Mouse (Mus musculus) retina, postnatal 1 day (tissue): Measurements from ENCODE around the gene Cldnd2.
"Not testable (repeated sequence)": the region's sequence is repeated elsewhere in the genome, so short reads cannot be mapped to it uniquely, and the experiment has no call there.

Experiments used
- DNase-seq: peaks from one replicate; pipeline ENCODE4 v3.0.0-alpha.2; 2012

The Cldnd2 gene

DNA sequence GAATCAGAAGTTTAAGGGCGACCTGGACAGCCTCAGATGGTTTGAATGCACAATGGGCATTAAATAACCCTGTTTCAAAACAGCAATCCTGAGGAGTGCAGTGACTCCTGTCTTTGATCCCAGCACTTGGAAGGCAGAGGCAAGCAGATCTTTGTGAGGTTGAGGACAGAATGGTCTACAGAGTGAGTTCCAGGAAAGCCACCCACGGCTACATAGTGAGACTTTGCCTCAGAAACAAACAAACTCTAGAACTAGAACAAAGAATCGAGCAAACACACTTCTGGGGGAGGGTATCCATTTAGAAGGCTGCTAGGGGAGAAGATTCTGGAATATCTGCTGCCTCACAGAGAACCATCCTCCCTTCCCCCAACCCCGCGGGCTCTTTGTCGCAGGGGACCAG lies at the start of gene Cldnd2:
Gene Cldnd2, plus strand, starts transcription at position 301 of the 400 bp plus-strand sequence.
- no peak for DNase-seq

DNA sequence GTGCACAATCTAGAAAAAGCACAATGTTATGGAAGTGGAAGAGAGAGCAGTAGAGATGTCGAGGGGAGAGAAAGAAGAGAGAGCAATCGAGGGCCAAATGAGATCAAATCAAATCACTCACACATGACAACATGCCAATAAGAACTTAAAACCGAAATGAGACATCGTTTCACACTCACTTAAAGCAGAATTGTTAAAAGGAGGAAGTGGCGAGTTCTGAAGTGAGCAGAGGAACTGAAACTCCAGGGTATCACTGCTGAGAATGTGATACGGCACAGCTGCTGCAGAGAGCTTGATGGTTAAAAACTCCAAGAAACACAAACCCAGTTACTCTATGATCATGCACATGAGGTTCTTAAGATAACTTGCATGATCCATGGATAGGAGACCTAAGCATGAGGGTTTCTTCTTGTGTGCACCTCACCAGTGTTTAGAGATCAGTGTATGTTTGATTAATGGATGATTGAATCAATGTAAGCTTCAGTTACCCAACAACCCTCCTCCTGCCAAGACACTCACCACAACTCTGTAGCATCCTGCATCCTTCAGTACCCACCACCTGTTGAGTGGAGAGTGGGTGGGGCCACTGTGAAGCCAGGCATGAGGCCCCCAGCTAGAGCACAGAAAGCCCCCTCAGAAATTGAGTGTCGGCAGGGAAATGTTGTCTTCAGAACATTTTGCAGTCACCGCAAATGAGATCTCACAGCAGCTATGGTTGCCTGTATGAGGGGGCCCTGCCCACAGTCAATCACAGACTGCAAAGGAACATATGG lies 48.0 kb upstream of the Cldnd2 start:
- DNase-seq, result no peak

DNA sequence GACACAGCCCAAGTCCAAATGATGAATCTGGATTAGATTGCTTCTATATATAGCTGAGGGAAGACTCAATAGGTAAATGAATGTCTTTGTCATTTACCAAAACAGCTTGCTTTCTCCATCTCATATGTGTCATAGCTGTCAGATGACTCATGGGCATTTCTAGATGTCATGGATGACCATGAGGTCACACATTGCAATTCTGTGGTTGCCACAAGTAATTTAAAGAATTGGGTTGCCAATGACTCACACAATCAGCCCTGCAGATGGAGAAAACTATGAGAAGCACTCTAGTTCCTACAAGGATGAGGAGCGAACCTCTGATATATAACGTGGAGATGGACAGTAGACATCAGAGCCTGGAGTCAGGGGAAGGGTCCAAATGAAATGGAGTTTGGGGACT lies 41.1 kb upstream of the Cldnd2 start:
- DNase-seq, result no peak

GRCm38 (mm10) chr7:43402718-43403117 lies 37.9 kb upstream of the Cldnd2 start:
- no peak for DNase-seq

GRCm38 (mm10) chr7:43407573-43407972 lies 33.0 kb upstream of the Cldnd2 start:
- no peak for DNase-seq

DNA sequence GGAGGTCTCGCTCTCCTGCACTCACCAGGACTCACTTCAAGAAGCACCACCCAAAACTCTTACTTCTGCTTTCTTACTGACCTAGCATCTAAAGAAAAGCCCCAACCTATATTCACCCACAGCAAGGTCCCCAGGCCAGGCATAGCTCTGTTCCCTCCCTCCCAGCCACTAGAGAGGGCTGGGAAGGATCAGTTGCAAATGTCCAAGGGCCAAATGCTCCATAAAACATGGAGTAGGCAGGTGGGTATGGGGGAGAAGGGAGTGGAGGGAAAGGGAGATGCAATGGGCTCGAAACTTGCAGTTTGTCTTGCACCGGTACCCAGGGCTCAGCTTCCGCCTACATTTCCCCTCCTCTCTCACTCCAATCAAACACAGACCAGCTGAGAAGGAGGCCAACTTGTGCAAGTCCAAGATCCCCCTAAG lies 32.4 kb upstream of the Cldnd2 start, which contains the start of gene Siglecg:
Gene Siglecg, plus strand, starts transcription at position 74 of the 423 bp plus-strand sequence.
- no peak for DNase-seq

GRCm38 (mm10) chr7:43409084-43409483 lies 31.5 kb upstream of the Cldnd2 start:
- no peak for DNase-seq

- DNase-seq, result not testable (repeated sequence)
Observed at GRCm38 (mm10) chr7:43411724-43412123, 28.9 kb upstream of the Cldnd2 start.

GRCm38 (mm10) chr7:43417298-43417697 lies 23.3 kb upstream of the Cldnd2 start:
- DNase-seq, result no peak

GRCm38 (mm10) chr7:43422995-43423617 lies 17.5 kb upstream of the Cldnd2 start:
- DNase-seq, result peak; percentile 81

DNA sequence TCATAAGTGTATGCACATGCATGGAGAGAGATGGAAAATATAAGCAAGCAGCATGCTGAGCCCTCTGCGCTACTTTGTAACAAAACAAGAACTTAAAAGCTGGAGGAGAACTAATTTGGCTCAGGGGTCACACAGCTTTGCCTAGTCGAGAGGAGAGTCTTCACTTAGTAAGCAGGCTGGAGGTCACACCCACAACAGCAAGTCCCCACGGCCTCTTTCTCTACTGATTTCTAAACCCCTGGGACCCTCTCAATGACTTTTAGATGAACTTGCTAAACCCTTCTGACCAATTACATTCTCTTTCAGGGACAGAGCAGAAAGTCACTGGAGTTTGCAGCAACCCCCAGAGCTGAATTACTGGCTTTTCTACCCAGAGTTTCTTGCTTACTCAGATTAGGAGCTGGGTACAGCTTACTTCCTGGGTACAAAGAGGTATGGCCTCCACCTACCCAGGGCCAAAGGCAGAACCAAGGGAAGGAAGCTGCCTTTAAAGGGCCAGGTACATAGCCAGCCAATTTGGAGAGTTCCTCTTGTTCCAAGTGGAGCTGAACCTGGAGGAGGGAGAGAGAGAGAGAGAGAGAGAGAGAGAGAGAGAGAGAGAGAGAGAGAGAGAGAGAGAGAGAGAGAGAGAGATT lies 16.5 kb upstream of the Cldnd2 start:
- no peak for DNase-seq

GRCm38 (mm10) chr7:43427406-43427805 lies 13.2 kb upstream of the Cldnd2 start, which contains the start of gene Lim2:
Gene Lim2 (plus strand): TSS chr7:43427670.
- no peak for DNase-seq

DNA sequence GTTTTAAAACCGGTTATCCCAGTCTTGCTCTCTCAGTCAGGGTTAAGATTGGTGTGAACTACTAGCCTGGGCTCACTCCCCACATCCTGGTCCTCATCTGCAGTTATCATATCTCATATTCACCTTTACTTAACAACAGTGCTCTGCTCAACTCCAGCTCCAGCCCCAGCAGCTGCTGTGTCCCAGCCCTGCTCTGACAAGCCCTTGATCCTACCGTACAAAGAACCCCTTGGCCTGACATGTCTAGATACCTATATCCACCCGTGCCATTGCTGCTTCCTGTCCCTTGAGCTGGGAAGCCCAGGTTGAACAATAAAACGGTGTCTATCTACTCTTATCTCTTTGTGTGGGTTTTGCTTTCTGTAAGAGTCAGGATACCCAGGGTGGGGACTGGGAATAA lies 11.1 kb upstream of the Cldnd2 start:
- no peak for DNase-seq

- DNase-seq, result no peak
Observed at GRCm38 (mm10) chr7:43432891-43433290, 7.7 kb upstream of the Cldnd2 start.

DNA sequence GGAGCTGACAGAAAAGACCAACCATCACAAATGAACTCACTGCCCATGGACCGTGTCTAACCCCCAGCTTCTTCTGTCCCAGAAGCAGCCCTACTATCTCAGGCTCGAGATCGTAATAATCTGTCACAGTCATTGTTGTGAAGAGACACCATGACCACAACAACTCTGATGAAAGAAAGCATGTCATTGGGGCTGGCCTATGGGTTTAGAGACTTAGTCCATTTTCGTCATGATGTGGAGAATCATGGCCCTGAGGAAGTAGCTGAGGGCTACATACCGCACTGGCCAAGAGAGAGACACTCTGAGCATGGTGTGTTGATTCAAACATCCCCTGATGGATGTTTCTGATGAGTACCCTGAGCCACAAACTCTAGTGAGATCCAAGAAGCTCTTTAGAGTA lies 5.9 kb upstream of the Cldnd2 start:
- no peak for DNase-seq

DNA sequence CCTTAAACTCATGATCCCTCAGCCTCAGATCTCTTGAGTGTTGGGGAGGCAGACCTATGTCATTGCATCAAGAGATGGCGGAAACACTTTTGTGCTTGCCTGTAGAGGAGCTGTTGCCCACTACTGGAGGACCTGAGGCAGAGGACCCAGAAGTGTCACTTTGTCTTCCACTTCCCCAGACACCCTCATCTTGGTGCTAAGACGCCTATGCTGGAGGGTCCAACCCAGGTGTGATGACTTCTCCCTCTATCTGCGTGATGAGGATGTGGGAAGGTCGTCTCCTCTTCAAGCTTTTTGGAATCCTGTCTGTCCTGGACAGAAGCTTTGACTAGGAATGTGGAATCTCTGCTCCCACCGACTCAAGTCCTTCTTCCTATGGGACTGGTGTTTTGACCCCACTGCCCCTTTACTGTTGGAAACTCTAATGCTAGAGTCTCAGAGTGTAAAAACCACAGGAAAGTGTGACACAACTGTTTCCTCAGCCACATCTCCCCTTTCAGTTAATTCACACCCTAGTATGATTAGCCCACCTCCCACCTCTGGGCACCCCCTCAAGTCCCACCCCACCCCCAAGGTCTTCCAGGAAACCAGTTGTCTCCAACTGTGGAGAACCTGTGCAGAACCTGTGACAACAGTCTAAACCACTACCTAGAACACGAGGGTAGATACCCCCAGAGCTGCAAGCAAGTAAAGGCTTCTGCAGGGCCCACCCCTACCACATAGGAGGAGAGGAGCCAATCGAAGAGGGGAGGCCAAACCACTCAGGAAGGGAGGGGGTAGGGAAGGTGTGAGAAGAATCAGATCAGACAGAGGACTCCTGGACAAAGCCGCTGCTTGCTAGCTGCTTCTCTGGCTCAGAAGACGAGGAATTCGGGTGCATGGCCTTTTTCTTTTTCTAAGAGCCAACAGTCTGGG lies 4.0 kb upstream of the Cldnd2 start, which contains the start of gene Nkg7:
Gene Nkg7, plus strand, starts transcription at position 733 of the 915 bp plus-strand sequence.
- no peak for DNase-seq

- DNase-seq, result no peak
Observed at GRCm38 (mm10) chr7:43438611-43439010, 2.0 kb upstream of the Cldnd2 start.

DNA sequence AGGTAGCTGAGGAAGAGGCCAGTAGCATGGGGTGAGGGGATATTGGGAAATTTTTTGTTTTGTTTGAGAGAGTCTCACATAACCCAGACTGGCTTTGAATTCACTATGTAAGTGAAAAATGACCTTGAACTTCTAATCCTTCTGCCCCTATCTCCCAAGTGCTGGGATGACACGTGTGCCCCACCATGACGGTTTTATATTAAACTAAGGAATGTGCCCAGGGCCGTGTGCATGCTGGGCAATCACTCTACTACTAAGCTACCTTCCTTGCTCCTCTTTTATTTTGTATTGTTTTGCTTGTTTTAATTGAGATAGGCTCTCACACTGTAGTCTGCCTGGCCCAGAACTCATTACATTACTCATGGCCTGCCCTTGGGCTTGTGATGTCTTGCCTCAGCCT lies 489 bp downstream of the Cldnd2 start:
- DNase-seq, result no peak

DNA sequence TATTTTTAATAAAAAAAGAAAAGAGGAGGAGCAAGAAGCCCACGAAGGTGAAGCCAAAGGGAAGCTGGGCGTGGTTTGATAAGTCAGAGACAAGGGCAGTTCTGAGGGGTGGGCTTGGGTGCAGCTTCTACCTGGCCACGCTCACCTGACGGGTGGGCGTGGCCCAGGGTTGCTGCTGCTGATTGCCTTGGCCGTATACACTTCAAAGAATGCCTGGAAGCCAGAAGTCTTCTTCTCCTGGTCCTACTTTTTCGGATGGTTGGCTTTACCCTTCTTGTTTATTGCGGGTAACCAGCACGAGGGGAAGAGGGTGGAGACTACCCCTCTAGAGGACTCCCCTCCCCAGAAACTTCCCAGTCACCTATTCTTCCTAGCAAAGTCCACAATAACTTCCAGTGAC lies 2.1 kb downstream of the Cldnd2 start:
- DNase-seq, result no peak

GRCm38 (mm10) chr7:43443126-43443916 lies 2.7 kb downstream of the Cldnd2 start:
- DNase-seq, result peak; percentile 71

GRCm38 (mm10) chr7:43443917-43444293 lies 3.3 kb downstream of the Cldnd2 start, which contains the start of the genes Etfb and Gm45233:
Gene Etfb (plus strand): TSS chr7:43444083.
Gene Gm45233 (plus strand): TSS chr7:43444128.
- DNase-seq, result peak; percentile 97

DNA sequence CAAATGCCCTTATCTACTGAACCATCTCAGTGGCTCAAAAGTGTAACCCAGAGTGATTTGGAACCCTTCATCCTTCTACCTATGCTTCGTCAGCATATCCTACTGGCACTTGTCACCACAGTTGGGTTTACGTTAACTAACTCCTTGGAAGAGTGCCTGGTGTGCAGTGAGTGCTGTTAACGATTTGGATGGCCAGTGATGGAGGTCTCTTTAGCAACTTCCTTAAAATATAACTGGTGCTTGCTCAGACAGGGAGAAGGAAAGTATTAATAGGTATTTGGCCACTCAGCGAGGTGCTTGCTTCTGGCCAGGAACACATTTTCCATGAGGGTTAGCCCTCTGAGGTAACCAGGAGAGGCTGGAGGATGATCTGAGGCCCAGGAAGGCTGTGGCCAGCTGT lies 7.2 kb downstream of the Cldnd2 start:
- no peak for DNase-seq
